Mouse (Mus musculus): Measurements from ENCODE around the gene Calr3.

DNA sequence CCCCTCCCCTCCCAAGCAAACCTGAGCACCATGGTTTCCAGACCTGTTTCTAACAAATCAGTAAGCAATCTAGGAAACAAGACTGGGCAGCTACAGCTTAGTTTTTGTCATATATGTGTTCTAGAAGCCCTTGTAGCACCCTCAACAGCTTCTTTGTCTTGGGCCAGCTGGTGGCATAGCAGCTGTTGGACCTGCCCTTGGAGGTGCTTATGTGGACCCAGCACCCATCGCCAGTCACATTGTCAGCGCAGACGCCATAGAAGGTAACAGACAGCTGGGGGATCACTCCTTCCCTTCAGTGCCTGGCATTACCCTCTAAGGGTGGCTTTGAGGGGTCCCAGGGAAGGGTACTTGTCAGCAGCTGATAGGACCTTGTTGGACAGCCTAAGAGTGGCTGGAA lies 14.1 kb upstream of the Calr3 start:
- no peak for TF ChIP-seq POLR2A (IDR thresholded peaks at IDR 0.05; ENCODE audit: insufficient read depth, low read depth, low read length)
- TF ChIP-seq EP300 (IDR thresholded peaks at IDR 0.05; ENCODE audit: insufficient read depth, low read depth, low read length) = no peak
